Mouse (Mus musculus) hindlimb bud, embryonic 11.5 days (tissue): ENCODE results near the gene Uimc1.
"Not testable (repeated sequence)": the region's sequence is repeated elsewhere in the genome, so short reads cannot be mapped to it uniquely, and the experiment has no call there.

Experiments
- DNase-seq: peaks from one replicate; pipeline ENCODE4 v3.0.0-alpha.2; 2012; ENCODE audit warnings: low read depth, low spot score; ENCODE audit errors: extremely low spot score

The Uimc1 gene

GRCm38 (mm10) chr13:55099726-55100478 lies at the start of gene Uimc1:
Gene Uimc1, minus strand, starts transcription at chr13:55100300.
- DNase-seq = peak; percentile 28

- DNase-seq = no peak
These were observed 40.2 kb upstream of the Uimc1 start for GRCm38 (mm10) chr13:55140271-55140670.

- no peak for DNase-seq
These were observed 35.3 kb upstream of the Uimc1 start for GRCm38 (mm10) chr13:55135382-55135781.

- no peak for DNase-seq
These were observed 33.3 kb upstream of the Uimc1 start, which contains the start of gene Gm17617 for GRCm38 (mm10) chr13:55133448-55133847. Gene Gm17617, minus strand, starts transcription at chr13:55133548.

- DNase-seq = no peak
These were observed 24.8 kb upstream of the Uimc1 start for GRCm38 (mm10) chr13:55124903-55125302.

- DNase-seq = no peak
These were observed 14.3 kb upstream of the Uimc1 start for GRCm38 (mm10) chr13:55114375-55114774.

- no peak for DNase-seq
These were observed 7.6 kb upstream of the Uimc1 start for GRCm38 (mm10) chr13:55107694-55108093.

- no peak for DNase-seq
These were observed 7.0 kb upstream of the Uimc1 start for GRCm38 (mm10) chr13:55107116-55107515.

GRCm38 (mm10) chr13:55105953-55106691 lies 6.0 kb upstream of the Uimc1 start:
- DNase-seq = no peak

GRCm38 (mm10) chr13:55105045-55105952 lies 5.2 kb upstream of the Uimc1 start, which contains the start of gene Zfp346:
Gene Zfp346, plus strand, starts transcription at chr13:55105311.
- peak; percentile 70 for DNase-seq

- DNase-seq = no peak
These were observed 3.3 kb upstream of the Uimc1 start for GRCm38 (mm10) chr13:55103351-55103750.

- DNase-seq = no peak
These were observed 2.3 kb upstream of the Uimc1 start for GRCm38 (mm10) chr13:55102366-55102765.

GRCm38 (mm10) chr13:55101627-55102026 lies 1.5 kb upstream of the Uimc1 start:
- DNase-seq = no peak

- DNase-seq = no peak
These were observed 904 bp downstream of the Uimc1 start for GRCm38 (mm10) chr13:55099066-55099725.

GRCm38 (mm10) chr13:55097841-55098240 lies 2.3 kb downstream of the Uimc1 start:
- not testable (repeated sequence) for DNase-seq

GRCm38 (mm10) chr13:55092588-55092987 lies 7.5 kb downstream of the Uimc1 start:
- no peak for DNase-seq

- no peak for DNase-seq
These were observed 24.5 kb downstream of the Uimc1 start for GRCm38 (mm10) chr13:55075597-55075996.

- peak; percentile 1 for DNase-seq
These were observed 28.8 kb downstream of the Uimc1 start for GRCm38 (mm10) chr13:55071322-55071721.

GRCm38 (mm10) chr13:55069719-55070118 lies 30.4 kb downstream of the Uimc1 start:
- DNase-seq = no peak

- no peak for DNase-seq
These were observed 36.8 kb downstream of the Uimc1 start for GRCm38 (mm10) chr13:55063276-55063675.
